Mouse (Mus musculus) heart, embryonic 16.5 days (tissue): ENCODE measurements at regions not wholly inside any gene's neighbourhood (a gene's known extent, or its start where the extent isn't known, plus 50 kb on each side); places are given as distances from the start of the nearest gene placed in this dataset.

Source experiments
- ATAC-seq: fragments of 200-750 bp; cut with Nextera tagmentation; replicated peaks from 2 replicates; pipeline ENCODE4 v1.8.0; 2017; ENCODE audit warnings: moderate number of reproducible peaks; ENCODE audit not compliant: insufficient read depth, low FRiP score; ENCODE audit errors: extremely low read depth
- H3K27ac ChIP-seq: fragments of 300-500 bp; sonication (generic); 2 replicates; pipeline ENCODE4 v1.5.1; 2014; ENCODE audit warnings: mild to moderate bottlenecking, low read length, control low read depth, moderate library complexity
- H3K27me3 ChIP-seq: fragments of 300-500 bp; sonication (generic); 2 replicates; pipeline ENCODE4 v1.6.1; 2014; ENCODE audit warnings: low read length, mixed read lengths; ENCODE audit not compliant: control insufficient read depth, insufficient read depth
- H3K36me3 ChIP-seq: fragments of 300-500 bp; sonication (generic); 2 replicates; pipeline ENCODE4 v1.6.1; 2014; ENCODE audit not compliant: control insufficient read depth, insufficient read depth
- H3K4me1 ChIP-seq: fragments of 300-500 bp; sonication (generic); 2 replicates; pipeline ENCODE4 v1.6.1; 2014; ENCODE audit warnings: low read length, mixed read lengths; ENCODE audit not compliant: control insufficient read depth, insufficient read depth
- H3K4me2 ChIP-seq: fragments of 300-500 bp; sonication (generic); 2 replicates; pipeline ENCODE4 v1.6.1; 2014; ENCODE audit warnings: low read depth, mild to moderate bottlenecking, control low read depth, low read length
- H3K4me3 ChIP-seq: fragments of 300-500 bp; sonication (generic); 2 replicates; pipeline ENCODE4 v1.5.1; 2014; ENCODE audit warnings: mild to moderate bottlenecking, control low read depth, low read length
- H3K9ac ChIP-seq: fragments of 300-500 bp; sonication (generic); 2 replicates; pipeline ENCODE4 v1.6.1; 2014; ENCODE audit warnings: low read length, control low read depth
- H3K9me3 ChIP-seq: fragments of 300-500 bp; sonication (generic); replicated peaks from 2 replicates; pipeline ENCODE4 v1.6.1; 2016; ENCODE audit warnings: low read length; ENCODE audit not compliant: control insufficient read depth
- WGBS: fragments of 180-500 bp; shearing (Covaris S2); extraction: QIAGEN DNeasy Blood & Tissue Kit; methylation state at CpG from one replicate; pipeline ENCODE4 v1.1.7; 2014; 5-methylcytosine and 5-hydroxymethylcytosine counted together

DNA sequence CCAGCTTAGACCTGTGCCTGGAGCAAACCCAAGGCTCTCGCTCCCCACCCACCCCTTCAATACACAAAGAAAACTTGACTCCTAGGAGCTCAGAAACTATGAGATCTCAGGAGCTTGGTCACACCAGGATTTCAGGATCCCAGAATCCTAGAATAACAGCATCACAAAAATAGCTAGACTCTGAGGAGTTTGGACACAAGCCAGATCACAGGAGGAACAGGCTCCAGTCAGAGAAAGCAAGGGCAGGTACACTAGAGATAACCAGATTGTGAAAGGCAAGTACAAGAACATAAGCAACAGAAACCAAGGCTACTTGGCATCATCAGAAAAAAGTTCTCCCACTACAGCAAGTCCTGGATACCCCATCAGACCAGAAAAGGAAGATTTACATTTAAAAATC lies 221.5 kb downstream of the Epha7 start:
- WGBS: 73% methylated on average over 1 of the region's 1 CpGs
- ATAC-seq: no peak

DNA sequence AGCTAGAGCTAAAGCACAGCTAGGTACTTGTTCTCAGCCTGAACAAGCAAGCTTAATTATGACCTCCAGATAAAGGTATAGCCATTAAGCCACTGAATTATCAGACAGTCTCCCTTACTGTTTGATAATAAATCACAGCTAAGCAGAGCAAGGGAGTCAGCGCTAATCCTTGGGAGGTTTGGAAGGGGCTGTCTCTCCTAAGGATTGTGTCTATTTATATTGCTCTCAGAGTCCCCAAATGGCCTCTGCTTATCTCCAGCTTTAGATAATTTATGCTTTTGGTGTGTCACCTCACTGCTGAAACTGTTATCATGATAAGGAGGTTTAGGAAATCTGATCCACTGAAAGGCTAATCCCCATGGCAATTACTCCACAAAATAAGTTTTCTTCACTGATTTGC lies 227.1 kb downstream of the Epha7 start:
- Histone ChIP-seq H3K9me3 (no peaks in the 10 kb centered on the region), H3K27me3 (no peaks in the 10 kb centered on the region), H3K36me3 (no peaks in the 10 kb centered on the region), H3K9ac (no peak overlapping the region), H3K4me3 (no peak overlapping the region), H3K4me1 (peaks cover 2% of the 10 kb centered on the region; the same call in 1 of the 2 replicates), H3K27ac (no peak overlapping the region), H3K4me2 (no peak overlapping the region)
- WGBS: 29% methylated on average over 1 of the region's 1 CpGs
- ATAC-seq: no peak

More for the DNA sequence above, 221.5 kb downstream of the Epha7 start:
- H3K9me3 ChIP-seq: no peaks in the 10 kb centered on the region; the same call in 1 of the 2 replicates
- no peak overlapping the region for H3K4me3 ChIP-seq
- no peak overlapping the region for H3K9ac ChIP-seq
- no peak overlapping the region for H3K4me2 ChIP-seq
- H3K4me1 ChIP-seq: no peaks in the 10 kb centered on the region
- no peak overlapping the region for H3K27ac ChIP-seq
- no peaks in the 10 kb centered on the region for H3K27me3 ChIP-seq
- H3K36me3 ChIP-seq: no peaks in the 10 kb centered on the region

DNA sequence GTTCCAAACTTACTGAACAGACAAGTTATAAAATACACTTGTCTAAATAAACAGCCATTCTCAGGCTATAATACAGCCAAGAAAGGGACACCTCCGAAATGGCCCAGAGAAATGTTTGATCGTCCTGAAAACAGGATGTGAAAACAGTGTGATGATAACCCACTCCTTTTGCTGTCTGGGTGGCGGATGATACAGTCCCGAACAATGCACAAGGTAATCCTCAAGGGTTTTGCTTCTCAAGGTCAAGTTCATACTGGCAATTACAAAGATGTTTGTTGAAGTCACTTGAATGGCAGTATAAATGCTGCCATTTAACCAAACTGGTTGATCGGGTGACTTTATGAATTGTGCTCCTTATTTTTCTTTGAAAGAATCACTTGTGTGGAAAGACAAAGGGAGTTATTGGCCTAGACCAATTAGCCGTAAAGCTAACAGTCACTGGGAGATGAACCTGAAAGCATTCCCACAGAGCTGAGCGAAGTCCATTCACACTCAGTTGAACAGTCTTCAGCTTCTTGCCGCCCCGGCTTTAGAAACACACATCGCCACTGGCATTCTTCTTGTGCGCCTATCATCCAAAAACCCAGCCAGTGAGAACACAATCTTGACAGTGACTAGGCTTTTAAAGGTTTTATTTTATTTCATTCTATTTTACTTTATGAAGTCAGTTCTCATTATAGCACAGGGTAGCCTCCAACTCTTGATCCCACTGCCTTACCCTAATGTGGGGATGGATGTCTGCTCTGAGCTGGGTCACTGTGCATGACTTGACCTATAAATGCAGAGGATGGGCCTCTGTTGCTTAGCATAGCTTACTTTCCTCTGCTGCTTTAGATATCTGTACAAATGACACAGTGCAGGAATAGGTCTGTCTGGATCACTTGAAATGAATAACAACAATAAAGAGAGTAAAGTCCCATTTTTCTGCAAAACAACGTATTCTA lies 256.0 kb downstream of the Epha7 start:
- Histone ChIP-seq H3K27me3 (no peaks in the 10 kb centered on the region), H3K4me2 (no peak overlapping the region), H3K36me3 (no peaks in the 10 kb centered on the region), H3K9ac (no peak overlapping the region), H3K4me3 (no peak overlapping the region), H3K9me3 (no peaks in the 10 kb centered on the region), H3K27ac (no peak overlapping the region), H3K4me1 (no peaks in the 10 kb centered on the region)
- no peak for ATAC-seq
- WGBS: 80% methylated on average over 12 of the region's 12 CpGs

DNA sequence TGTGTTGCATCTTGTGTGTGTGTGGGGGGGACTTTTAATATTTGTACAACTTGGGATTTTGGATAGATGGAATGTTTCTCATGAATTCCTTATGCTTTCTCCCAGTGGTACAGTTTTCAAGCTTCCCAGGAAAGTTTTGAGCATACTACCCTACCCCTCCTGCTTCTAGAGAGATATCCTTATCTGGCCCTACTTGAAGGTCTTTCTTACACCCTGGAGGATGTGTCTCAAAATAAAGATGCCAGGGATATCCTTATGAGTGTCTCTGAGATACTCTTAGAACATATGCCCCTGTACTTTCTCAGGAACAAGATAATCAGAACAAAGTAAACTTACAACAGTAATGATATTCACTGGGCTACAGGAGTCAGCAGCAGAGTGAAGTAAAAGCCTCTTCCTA lies 261.3 kb downstream of the Epha7 start:
- no peak for ATAC-seq
- no peaks in the 10 kb centered on the region for H3K27me3 ChIP-seq
- no peak overlapping the region for H3K4me3 ChIP-seq
- H3K9me3 ChIP-seq: no peaks in the 10 kb centered on the region
- no peak overlapping the region for H3K4me2 ChIP-seq
- H3K9ac ChIP-seq: no peak overlapping the region
- no peaks in the 10 kb centered on the region for H3K4me1 ChIP-seq
- H3K27ac ChIP-seq: no peak overlapping the region
- no peaks in the 10 kb centered on the region for H3K36me3 ChIP-seq

DNA sequence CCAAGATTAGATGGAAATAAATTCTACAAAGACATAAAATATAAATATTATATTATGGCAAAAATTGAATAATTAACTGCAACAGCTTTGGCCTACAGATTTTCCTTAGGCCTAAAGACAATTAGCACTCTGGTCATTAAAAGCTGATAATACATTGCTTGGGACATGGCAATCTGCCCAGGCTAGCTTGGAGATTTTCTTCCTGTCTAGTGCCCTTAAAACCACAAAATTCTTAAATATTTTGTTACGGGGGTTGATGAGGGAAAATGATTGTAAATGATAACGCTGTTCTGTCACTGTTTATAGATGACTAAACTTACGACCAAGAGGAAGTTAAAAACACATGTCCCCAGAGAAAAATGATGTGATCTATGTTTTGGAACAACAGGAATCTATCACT lies 261.9 kb downstream of the Epha7 start:
- 53% methylated on average over 3 of the region's 3 CpGs for WGBS
- H3K4me1 ChIP-seq: no peaks in the 10 kb centered on the region
- H3K4me2 ChIP-seq: no peak overlapping the region
- H3K36me3 ChIP-seq: no peaks in the 10 kb centered on the region
- H3K9ac ChIP-seq: no peak overlapping the region
- H3K4me3 ChIP-seq: no peak overlapping the region
- no peaks in the 10 kb centered on the region for H3K27me3 ChIP-seq
- no peaks in the 10 kb centered on the region for H3K9me3 ChIP-seq
- ATAC-seq: no peak
- no peak overlapping the region for H3K27ac ChIP-seq

DNA sequence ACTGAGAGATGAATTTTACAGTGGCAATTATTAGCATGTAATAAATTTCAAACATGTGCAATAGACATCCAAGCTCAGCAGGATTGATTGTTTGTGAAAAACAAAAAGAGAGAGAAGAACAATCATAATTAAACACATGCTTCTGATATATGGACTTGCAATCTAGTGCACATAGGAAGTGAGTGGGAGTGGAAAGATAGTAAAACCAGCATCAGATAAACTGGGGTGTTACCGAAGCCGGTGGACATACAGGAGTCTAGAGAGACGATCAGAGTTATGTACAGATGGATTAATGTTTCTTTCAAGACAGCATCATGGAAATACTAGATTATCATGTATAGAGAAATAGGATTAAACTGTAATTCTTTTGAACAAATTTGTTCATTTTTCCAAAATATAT lies 263.8 kb downstream of the Epha7 start:
- WGBS: 76% methylated on average over 3 of the region's 3 CpGs
- no peak for ATAC-seq
- H3K27ac ChIP-seq: no peak overlapping the region
- H3K4me1 ChIP-seq: no peaks in the 10 kb centered on the region
- H3K36me3 ChIP-seq: no peaks in the 10 kb centered on the region
- no peak overlapping the region for H3K4me2 ChIP-seq
- no peak overlapping the region for H3K4me3 ChIP-seq
- no peak overlapping the region for H3K9ac ChIP-seq
- no peaks in the 10 kb centered on the region for H3K27me3 ChIP-seq
- no peaks in the 10 kb centered on the region for H3K9me3 ChIP-seq

DNA sequence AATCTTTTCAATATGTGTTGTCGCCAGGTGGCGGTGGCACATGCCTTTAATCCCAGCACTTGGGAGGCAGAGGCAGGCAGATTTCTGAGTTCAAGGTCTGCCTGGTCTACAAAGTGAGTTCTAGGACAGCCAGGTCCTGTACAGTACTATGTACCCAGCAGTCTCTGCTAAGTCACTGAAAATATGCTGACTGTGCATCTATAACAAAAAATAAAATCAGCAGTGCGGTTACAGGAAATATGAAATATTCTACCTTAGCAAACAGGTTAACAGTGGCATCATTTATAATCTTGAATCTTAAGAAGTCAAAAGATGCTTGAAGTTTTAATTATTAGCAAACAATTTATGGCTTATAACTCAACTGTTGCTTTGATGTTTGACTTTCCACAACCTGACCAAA lies 265.5 kb downstream of the Epha7 start:
- Histone ChIP-seq H3K4me1 (no peaks in the 10 kb centered on the region), H3K9me3 (no peaks in the 10 kb centered on the region), H3K4me2 (no peak overlapping the region), H3K9ac (no peak overlapping the region), H3K4me3 (no peak overlapping the region), H3K27ac (no peak overlapping the region), H3K27me3 (no peaks in the 10 kb centered on the region), H3K36me3 (no peaks in the 10 kb centered on the region)
- no peak for ATAC-seq
- WGBS: 94% methylated on average over 3 of the region's 3 CpGs

DNA sequence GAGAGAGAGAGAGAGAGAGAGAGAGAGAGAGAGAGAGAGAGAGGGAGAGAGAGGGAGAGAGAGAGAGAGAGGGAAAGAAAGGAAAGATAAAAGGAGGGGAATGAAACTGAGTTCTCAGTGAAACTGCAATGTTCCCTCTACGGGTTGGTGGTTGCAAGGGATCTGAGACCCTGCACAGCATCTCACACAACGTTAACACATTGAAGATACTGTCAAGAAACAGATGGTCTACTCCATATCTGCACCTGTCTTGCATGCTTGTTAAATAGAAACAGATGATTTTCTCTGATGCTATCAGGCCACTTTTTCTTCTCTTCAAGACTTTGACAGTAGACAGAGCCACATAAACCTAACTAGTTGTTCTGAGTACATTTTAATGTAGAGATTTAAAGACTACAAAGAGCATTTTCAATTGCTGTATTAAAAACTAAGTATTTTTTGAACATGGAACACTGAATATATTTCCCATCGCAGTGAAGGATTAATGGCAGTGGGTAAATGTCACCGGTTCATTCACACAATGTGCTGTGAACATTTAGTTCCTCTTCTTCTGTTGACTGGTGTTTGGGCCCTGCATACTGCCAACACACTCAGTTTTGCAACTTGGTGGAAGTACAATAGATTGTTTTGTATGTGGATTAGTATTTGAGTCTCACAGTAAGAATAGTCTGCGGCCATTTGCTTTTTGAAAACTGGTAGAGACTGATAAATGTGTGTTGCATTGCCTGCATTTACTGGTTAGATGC lies 270.8 kb downstream of the Epha7 start:
- ATAC-seq: no peak
- H3K9ac ChIP-seq: no peak overlapping the region
- no peak overlapping the region for H3K4me2 ChIP-seq
- 59% methylated on average over 5 of the region's 5 CpGs for WGBS
- no peaks in the 10 kb centered on the region for H3K27me3 ChIP-seq
- H3K4me1 ChIP-seq: no peaks in the 10 kb centered on the region
- H3K4me3 ChIP-seq: no peak overlapping the region
- no peaks in the 10 kb centered on the region for H3K9me3 ChIP-seq
- no peak overlapping the region for H3K27ac ChIP-seq
- H3K36me3 ChIP-seq: no peaks in the 10 kb centered on the region

DNA sequence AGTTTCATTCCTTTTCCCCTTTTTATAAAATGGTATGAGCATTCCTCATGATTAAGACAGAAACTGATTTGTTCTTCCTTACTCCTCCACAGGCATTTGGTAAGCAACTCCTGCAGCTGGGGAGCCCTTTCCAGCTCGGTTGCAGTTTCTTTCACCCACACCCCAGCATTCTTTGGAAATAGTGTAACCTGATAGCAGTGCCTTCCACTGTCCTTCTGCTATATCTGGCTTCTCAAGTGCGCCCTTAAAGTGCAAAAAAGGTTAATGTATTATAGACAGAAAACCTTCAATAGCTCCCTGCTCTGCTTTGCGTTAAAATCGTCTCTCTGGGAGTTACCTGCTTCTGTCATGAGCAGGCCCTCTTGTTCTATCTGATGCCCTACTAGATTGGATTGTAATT lies 278.0 kb downstream of the Epha7 start:
- ATAC-seq: no peak
- H3K27ac ChIP-seq: peak overlapping the region; percentile 30; the same call in 1 of the 2 replicates
- H3K4me2 ChIP-seq: peak overlapping the region; percentile 20

More for the DNA sequence above, 278.0 kb downstream of the Epha7 start:
- Histone ChIP-seq H3K27me3 (peaks cover 4% of the 10 kb centered on the region), H3K4me3 (no peak overlapping the region), H3K9me3 (no peaks in the 10 kb centered on the region), H3K4me1 (peaks cover 18% of the 10 kb centered on the region), H3K36me3 (no peaks in the 10 kb centered on the region), H3K9ac (no peak overlapping the region)
- WGBS: 13% methylated on average over 4 of the region's 4 CpGs
